Mouse (Mus musculus) hindbrain, embryonic 12.5 days (tissue): ENCODE results near the gene Sertad3. TPM values are rescaled to one million over a fixed set of nuclear protein-coding genes. Genes with fewer than 3 reads are reported as not detected.

Experiments
- ATAC-seq: fragments of 200-750 bp; cut with Nextera tagmentation; 2 replicates; pipeline ENCODE4 v1.8.0; 2017; ENCODE audit warnings: moderate TSS enrichment; ENCODE audit not compliant: low FRiP score
- H3K27ac ChIP-seq: fragments of 300-500 bp; sonication (generic); 2 replicates; pipeline ENCODE4 v1.5.1; 2016; ENCODE audit warnings: mild to moderate bottlenecking
- H3K27me3 ChIP-seq: fragments of 300-500 bp; sonication (generic); 2 replicates; pipeline ENCODE4 v1.6.1; 2016; ENCODE audit warnings: mild to moderate bottlenecking
- H3K36me3 ChIP-seq: fragments of 300-500 bp; sonication (generic); 2 replicates; pipeline ENCODE4 v1.6.1; 2016; ENCODE audit warnings: mild to moderate bottlenecking
- H3K4me1 ChIP-seq: fragments of 300-500 bp; sonication (generic); 2 replicates; pipeline ENCODE4 v1.6.1; 2016
- H3K4me2 ChIP-seq: fragments of 300-500 bp; sonication (generic); replicated peaks from 2 replicates; pipeline ENCODE4 v1.6.1; 2016; ENCODE audit warnings: mild to moderate bottlenecking
- H3K4me3 ChIP-seq: fragments of 300-500 bp; sonication (generic); 2 replicates; pipeline ENCODE4 v1.5.1; 2016; ENCODE audit warnings: mild to moderate bottlenecking
- H3K9ac ChIP-seq: fragments of 300-500 bp; sonication (generic); 2 replicates; pipeline ENCODE4 v1.6.1; 2016; ENCODE audit warnings: mild to moderate bottlenecking, moderate library complexity
- H3K9me3 ChIP-seq: fragments of 300-500 bp; sonication (generic); replicated peaks from 2 replicates; pipeline ENCODE4 v1.6.1; 2016; ENCODE audit warnings: mild to moderate bottlenecking
- WGBS: fragments of 180-500 bp; shearing (Covaris S2); methylation state at CpG from one replicate; pipeline ENCODE4 v1.1.7; 2016; 5-methylcytosine and 5-hydroxymethylcytosine counted together
- polyA plus RNA-seq: library from polyadenylated mRNA; unstranded; fragments of >200 nt; fragmentation: Nextera tagmentation; extraction: Ambion mirVana; gene quantifications from 2 replicates; pipeline ENCODE4 v1.2.1, GENCODE M21; 2016

The Sertad3 gene
- polyA plus RNA-seq, 1 experiment from 2014 or later: 22.3 TPM

- no peaks in the 10 kb centered on the region for H3K9me3 ChIP-seq
- peak overlapping the region; percentile 90 for H3K4me2 ChIP-seq
- WGBS: 58% methylated on average over 15 of the region's 15 CpGs
- peak overlapping the region; percentile 57; the same call in 1 of the 2 replicates for H3K9ac ChIP-seq
- H3K27ac ChIP-seq: no peak overlapping the region
- H3K4me1 ChIP-seq: peaks cover 10% of the 10 kb centered on the region; the same call in 1 of the 2 replicates
- H3K27me3 ChIP-seq: peaks cover 37% of the 10 kb centered on the region
- H3K4me3 ChIP-seq: peak overlapping the region; percentile 41
- no peaks in the 10 kb centered on the region for H3K36me3 ChIP-seq
- no peak for ATAC-seq
Measured at GRCm38 (mm10) chr7:27448421-27449206, 25.0 kb upstream of the Sertad3 start.

DNA sequence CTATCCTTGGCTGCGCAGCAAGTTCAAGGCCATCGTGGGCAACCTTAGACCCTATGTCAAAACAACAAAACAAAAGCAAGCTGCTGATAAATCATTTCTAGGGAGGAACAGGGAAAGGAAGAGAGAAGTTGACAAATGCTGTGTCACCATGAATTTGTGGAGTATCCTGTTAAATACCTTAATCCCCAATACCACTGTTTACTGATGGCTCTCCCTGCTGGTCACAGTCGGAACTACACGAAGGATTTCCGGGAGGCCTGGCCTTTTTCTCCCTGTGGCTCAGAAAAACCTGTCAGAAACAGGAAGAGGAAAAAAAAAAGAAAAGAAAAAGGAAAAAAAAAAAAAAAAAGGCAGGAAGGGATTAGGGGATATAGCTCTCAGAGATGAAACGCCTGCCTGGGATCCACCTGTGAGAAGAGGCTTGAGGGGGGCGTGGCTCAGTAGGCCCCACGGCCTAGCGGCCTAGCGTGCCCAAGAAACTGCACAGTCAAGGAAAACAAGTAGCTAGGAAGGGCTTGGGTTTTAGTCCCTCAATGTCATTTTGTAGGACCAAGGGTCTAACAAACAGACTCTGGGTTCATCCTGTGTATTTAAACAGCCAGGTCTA, 24.2 kb upstream of the Sertad3 start:
- Histone ChIP-seq H3K4me3 (no peak overlapping the region), H3K27me3 (peaks cover 36% of the 10 kb centered on the region), H3K4me2 (no peak overlapping the region), H3K9ac (no peak overlapping the region), H3K27ac (no peak overlapping the region), H3K4me1 (peaks cover 10% of the 10 kb centered on the region; the same call in 1 of the 2 replicates), H3K36me3 (no peaks in the 10 kb centered on the region), H3K9me3 (no peaks in the 10 kb centered on the region)
- ATAC-seq: no peak
- WGBS: 65% methylated on average over 10 of the region's 10 CpGs

GRCm38 (mm10) chr7:27451359-27451758, 22.2 kb upstream of the Sertad3 start:
- H3K27ac ChIP-seq: no peak overlapping the region
- 95% methylated on average over 2 of the region's 2 CpGs for WGBS
- H3K4me3 ChIP-seq: no peak overlapping the region
- no peaks in the 10 kb centered on the region for H3K9me3 ChIP-seq
- no peak overlapping the region for H3K4me2 ChIP-seq
- H3K27me3 ChIP-seq: peaks cover 17% of the 10 kb centered on the region
- ATAC-seq: no peak
- no peak overlapping the region for H3K9ac ChIP-seq
- H3K36me3 ChIP-seq: no peaks in the 10 kb centered on the region
- H3K4me1 ChIP-seq: peaks cover 7% of the 10 kb centered on the region; the same call in 1 of the 2 replicates

DNA sequence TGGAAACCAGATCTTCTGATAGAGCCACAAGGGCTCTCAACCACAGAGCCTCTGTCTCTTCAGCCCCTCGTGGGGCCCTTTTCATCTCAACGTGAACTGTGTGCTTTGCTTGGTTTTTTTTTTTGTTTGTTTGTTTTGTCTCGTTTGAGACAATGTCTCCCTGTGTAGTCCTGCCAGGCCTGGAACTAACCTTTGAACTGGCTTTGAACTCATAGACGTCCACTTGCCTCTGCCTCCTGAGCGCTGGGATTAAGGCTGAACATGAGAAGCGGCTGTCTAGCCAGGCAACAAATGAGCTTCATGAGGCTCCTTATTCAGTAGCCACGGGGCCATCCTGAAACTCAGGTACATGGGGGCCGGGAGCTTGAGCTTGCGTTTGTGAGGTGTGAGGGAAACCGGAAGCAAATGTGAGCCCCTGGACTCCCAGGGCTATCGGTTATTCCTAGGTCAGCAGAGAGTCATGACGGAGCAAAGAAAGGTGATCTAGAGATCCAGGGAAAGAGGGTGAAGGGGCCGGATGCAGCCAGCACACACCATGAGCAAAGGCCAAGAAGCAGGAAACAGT, 21.3 kb upstream of the Sertad3 start:
- 55% methylated on average over 13 of the region's 13 CpGs for WGBS
- H3K9me3 ChIP-seq: no peaks in the 10 kb centered on the region

DNA sequence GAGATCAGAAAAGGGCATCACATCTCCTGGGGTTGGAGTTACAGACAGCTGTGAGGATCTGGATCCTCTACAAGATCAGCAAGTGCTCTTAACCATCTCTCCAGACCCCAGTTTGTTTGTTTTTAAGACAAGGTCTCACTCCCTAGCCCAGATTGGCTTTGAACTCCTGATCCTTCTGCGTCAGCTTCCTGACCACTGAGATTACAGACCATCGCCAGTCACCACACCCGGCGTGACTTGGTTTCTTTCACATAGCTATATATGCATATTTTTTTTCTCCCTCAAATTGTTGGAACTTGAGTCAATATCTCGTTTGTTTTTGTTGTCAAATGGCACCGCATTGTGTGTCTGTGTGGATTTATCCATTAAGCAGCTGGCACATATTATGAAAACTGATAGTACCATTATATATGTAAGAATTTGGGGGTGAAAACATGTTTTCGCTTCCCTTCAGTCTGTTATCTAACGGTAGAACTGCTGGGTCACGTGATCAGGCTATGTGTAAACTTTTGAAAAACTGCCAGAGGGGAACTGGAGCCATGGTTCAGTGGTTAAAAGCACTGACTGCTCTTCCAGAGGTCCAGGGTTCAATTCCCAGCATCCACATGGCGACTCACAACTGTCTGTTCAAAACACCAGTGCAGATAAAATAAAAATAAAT, 19.0 kb upstream of the Sertad3 start:
- ATAC-seq: no peak
- H3K4me2 ChIP-seq: no peak overlapping the region
- no peaks in the 10 kb centered on the region for H3K27me3 ChIP-seq
- H3K9ac ChIP-seq: no peak overlapping the region
- H3K36me3 ChIP-seq: no peaks in the 10 kb centered on the region
- no peak overlapping the region for H3K4me3 ChIP-seq
- H3K27ac ChIP-seq: no peak overlapping the region
- H3K9me3 ChIP-seq: no peaks in the 10 kb centered on the region
- H3K4me1 ChIP-seq: no peaks in the 10 kb centered on the region
- 78% methylated on average over 10 of the region's 10 CpGs for WGBS

More for the DNA sequence above, 21.3 kb upstream of the Sertad3 start:
- Histone ChIP-seq H3K36me3 (no peaks in the 10 kb centered on the region), H3K9ac (no peak overlapping the region), H3K4me3 (no peak overlapping the region), H3K27ac (no peak overlapping the region), H3K4me2 (no peak overlapping the region), H3K4me1 (peaks cover 2% of the 10 kb centered on the region; the same call in 1 of the 2 replicates), H3K27me3 (peaks cover 9% of the 10 kb centered on the region; the same call in 1 of the 2 replicates)
- ATAC-seq: no peak

DNA sequence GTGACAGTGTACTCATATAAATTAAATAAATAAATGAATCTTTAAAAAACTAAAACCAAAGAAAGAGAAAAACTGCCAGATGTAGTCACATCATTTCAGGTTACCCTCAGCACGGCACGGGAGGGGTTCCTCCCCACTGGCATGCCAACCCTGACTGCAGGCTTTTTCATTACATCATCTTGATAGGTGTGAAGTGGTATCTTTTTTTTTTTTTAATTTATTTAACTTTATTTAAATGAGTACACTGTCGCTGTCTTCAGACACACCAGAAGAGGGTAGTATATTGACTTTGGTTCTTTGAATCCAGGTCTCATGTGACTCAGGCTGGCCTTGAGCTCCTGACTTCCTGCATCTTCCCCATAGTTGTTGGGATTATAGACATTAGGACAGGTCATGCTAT, 18.3 kb upstream of the Sertad3 start:
- no peaks in the 10 kb centered on the region for H3K9me3 ChIP-seq
- ATAC-seq: no peak
- H3K4me3 ChIP-seq: no peak overlapping the region
- H3K9ac ChIP-seq: no peak overlapping the region
- H3K36me3 ChIP-seq: no peaks in the 10 kb centered on the region
- no peak overlapping the region for H3K4me2 ChIP-seq
- no peaks in the 10 kb centered on the region for H3K4me1 ChIP-seq
- H3K27me3 ChIP-seq: no peaks in the 10 kb centered on the region
- 93% methylated on average over 3 of the region's 3 CpGs for WGBS
- H3K27ac ChIP-seq: no peak overlapping the region

- Histone ChIP-seq H3K4me3 (no peak overlapping the region), H3K9me3 (no peaks in the 10 kb centered on the region), H3K9ac (no peak overlapping the region), H3K4me2 (no peak overlapping the region), H3K36me3 (no peaks in the 10 kb centered on the region), H3K4me1 (no peaks in the 10 kb centered on the region), H3K27me3 (no peaks in the 10 kb centered on the region), H3K27ac (no peak overlapping the region)
- ATAC-seq: no peak
- WGBS: 92% methylated on average over 4 of the region's 4 CpGs
Measured at GRCm38 (mm10) chr7:27458614-27459013, 15.0 kb upstream of the Sertad3 start.

GRCm38 (mm10) chr7:27459640-27460039, 13.9 kb upstream of the Sertad3 start:
- Histone ChIP-seq H3K9ac (no peak overlapping the region), H3K27ac (no peak overlapping the region), H3K4me2 (no peak overlapping the region), H3K9me3 (no peaks in the 10 kb centered on the region), H3K27me3 (no peaks in the 10 kb centered on the region), H3K4me3 (no peak overlapping the region), H3K4me1 (no peaks in the 10 kb centered on the region), H3K36me3 (no peaks in the 10 kb centered on the region)
- no peak for ATAC-seq
- 91% methylated on average over 5 of the region's 5 CpGs for WGBS

DNA sequence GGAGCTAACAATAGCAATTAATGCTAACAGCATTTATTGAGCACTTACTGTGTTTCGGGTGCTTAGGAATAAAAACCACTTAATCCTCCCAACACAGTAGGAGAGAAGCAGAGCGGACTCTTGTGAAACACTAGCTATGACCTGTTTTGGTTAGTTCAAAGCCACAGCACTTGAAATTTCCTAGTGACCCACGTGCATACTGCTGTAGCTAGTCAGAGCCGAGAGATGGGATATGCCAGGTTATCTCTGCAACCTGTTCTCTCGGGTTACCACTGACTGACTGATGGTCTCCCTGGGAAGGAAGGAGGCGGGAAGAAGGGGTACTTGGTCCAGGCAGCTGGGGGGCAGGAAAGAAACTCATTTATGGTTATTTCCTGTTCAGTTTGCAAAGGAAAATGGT, 13.1 kb upstream of the Sertad3 start:
- Histone ChIP-seq H3K4me2 (no peak overlapping the region), H3K27ac (no peak overlapping the region), H3K36me3 (no peaks in the 10 kb centered on the region), H3K9ac (no peak overlapping the region), H3K9me3 (no peaks in the 10 kb centered on the region), H3K27me3 (no peaks in the 10 kb centered on the region), H3K4me1 (no peaks in the 10 kb centered on the region), H3K4me3 (no peak overlapping the region)
- 86% methylated on average over 6 of the region's 6 CpGs for WGBS
- no peak for ATAC-seq

DNA sequence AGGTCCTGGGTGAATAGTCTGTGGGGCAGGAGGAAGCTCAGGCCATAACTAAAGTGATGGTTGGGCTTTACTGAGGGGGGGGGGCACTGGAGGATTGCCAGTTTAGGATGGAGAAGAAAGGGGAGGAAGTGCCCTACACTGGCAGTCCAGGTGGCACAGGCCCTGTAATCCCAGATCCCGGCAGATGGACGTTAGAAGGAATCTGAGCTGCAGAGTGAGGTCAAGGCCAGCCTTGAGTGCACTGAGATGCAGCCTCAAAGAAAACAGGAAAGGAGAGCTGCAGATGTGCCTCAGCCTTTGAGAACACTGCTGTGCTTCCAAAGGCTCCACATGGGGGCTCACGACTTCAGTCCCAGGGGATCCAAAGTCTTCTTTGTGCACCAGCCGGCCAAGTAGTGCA, 5.9 kb upstream of the Sertad3 start:
- H3K36me3 ChIP-seq: no peaks in the 10 kb centered on the region
- H3K4me2 ChIP-seq: no peak overlapping the region
- no peak for ATAC-seq
- no peak overlapping the region for H3K4me3 ChIP-seq
- H3K9ac ChIP-seq: no peak overlapping the region
- 45% methylated on average over 4 of the region's 4 CpGs for WGBS
- no peak overlapping the region for H3K27ac ChIP-seq
- no peaks in the 10 kb centered on the region for H3K27me3 ChIP-seq
- H3K9me3 ChIP-seq: no peaks in the 10 kb centered on the region
- peaks cover 8% of the 10 kb centered on the region for H3K4me1 ChIP-seq

- no peak overlapping the region for H3K4me2 ChIP-seq
- H3K27me3 ChIP-seq: no peaks in the 10 kb centered on the region
- H3K4me3 ChIP-seq: no peak overlapping the region
- H3K36me3 ChIP-seq: 0 out of 2 replicates have a peak, but pooled peaks cover 7% of the 10 kb centered on the region
- H3K9ac ChIP-seq: no peak overlapping the region
- WGBS: 90% methylated on average over 11 of the region's 11 CpGs
- no peak overlapping the region for H3K27ac ChIP-seq
- ATAC-seq: no peak
- peaks cover 16% of the 10 kb centered on the region for H3K4me1 ChIP-seq
- H3K9me3 ChIP-seq: no peaks in the 10 kb centered on the region
Measured at GRCm38 (mm10) chr7:27471390-27472120, 2.0 kb upstream of the Sertad3 start.
